Mouse (Mus musculus): Measurements from ENCODE around the gene Serpinc1. TPM values are rescaled to one million over a fixed set of nuclear protein-coding genes. Genes with fewer than 3 reads are reported as not detected.
A peak's percentile ranks its signal among the peaks of the same experiment; 100 is the strongest.

Serpinc1 gene
- polyA plus RNA-seq, 1 experiment from 2014 or later: 3.3 TPM

GRCm38 (mm10) chr1:161037599-161037998 lies 59.2 kb downstream of the Serpinc1 start:
- Histone ChIP-seq H3K4me1 (ENCODE audit: control insufficient read depth, insufficient read depth, low read length) (peaks cover 27% of the 10 kb centered on the region), H3K4me2 (ENCODE audit: low read length) (peak overlapping the region; percentile 49), H3K4me3 (ENCODE audit: low read depth, low read length) (peak overlapping the region; percentile 24), H3K36me3 (ENCODE audit: control insufficient read depth, insufficient read depth, low read length) (peaks cover 16% of the 10 kb centered on the region), H3K27me3 (ENCODE audit: control insufficient read depth, insufficient read depth, low read depth, low read length) (no peaks in the 10 kb centered on the region), H3K9me3 (replicated peaks; ENCODE audit: control insufficient read depth, low read length, poor library complexity, severe bottlenecking) (no peaks in the 10 kb centered on the region), H3K9ac (ENCODE audit: low read depth, low read length) (peak overlapping the region; percentile 49; the same call in 1 of the 2 replicates), H3K27ac (ENCODE audit: low read length) (no peak overlapping the region)
- WGBS: 28% methylated on average over 3 of the region's 3 CpGs
- ATAC-seq: no peak

- H3K4me3 ChIP-seq (ENCODE audit: low read depth, low read length): peak overlapping the region; percentile 24; the same call in 1 of the 2 replicates
- no peak overlapping the region for H3K27ac ChIP-seq (ENCODE audit: low read length)
- H3K9ac ChIP-seq (ENCODE audit: low read depth, low read length): no peak overlapping the region
- ATAC-seq: no peak
- H3K27me3 ChIP-seq (ENCODE audit: control insufficient read depth, insufficient read depth, low read depth, low read length): no peaks in the 10 kb centered on the region
- H3K4me1 ChIP-seq (ENCODE audit: control insufficient read depth, insufficient read depth, low read length): peaks cover 27% of the 10 kb centered on the region
- H3K9me3 ChIP-seq (replicated peaks; ENCODE audit: control insufficient read depth, low read length, poor library complexity, severe bottlenecking): no peaks in the 10 kb centered on the region
- peaks cover 16% of the 10 kb centered on the region for H3K36me3 ChIP-seq (ENCODE audit: control insufficient read depth, insufficient read depth, low read length)
- peak overlapping the region; percentile 49; the same call in 1 of the 2 replicates for H3K4me2 ChIP-seq (ENCODE audit: low read length)
- 42% methylated on average over 3 of the region's 3 CpGs for WGBS
These were observed 59.6 kb downstream of the Serpinc1 start for GRCm38 (mm10) chr1:161038004-161038403.

- Histone ChIP-seq H3K36me3 (ENCODE audit: control insufficient read depth, insufficient read depth, low read length) (peaks cover 16% of the 10 kb centered on the region), H3K27ac (ENCODE audit: low read length) (no peak overlapping the region), H3K9ac (ENCODE audit: low read depth, low read length) (no peak overlapping the region), H3K9me3 (replicated peaks; ENCODE audit: control insufficient read depth, low read length, poor library complexity, severe bottlenecking) (no peaks in the 10 kb centered on the region), H3K27me3 (ENCODE audit: control insufficient read depth, insufficient read depth, low read depth, low read length) (no peaks in the 10 kb centered on the region), H3K4me1 (ENCODE audit: control insufficient read depth, insufficient read depth, low read length) (peaks cover 19% of the 10 kb centered on the region), H3K4me2 (ENCODE audit: low read length) (no peak overlapping the region), H3K4me3 (ENCODE audit: low read depth, low read length) (no peak overlapping the region)
- 10% methylated on average over 3 of the region's 3 CpGs for WGBS
- no peak for ATAC-seq
These were observed 60.8 kb downstream of the Serpinc1 start for GRCm38 (mm10) chr1:161038968-161039721.

- ATAC-seq: no peak
These were observed 61.5 kb downstream of the Serpinc1 start for GRCm38 (mm10) chr1:161039741-161040425.

GRCm38 (mm10) chr1:161040426-161040770 lies 62.0 kb downstream of the Serpinc1 start:
- no peak overlapping the region for H3K4me3 ChIP-seq (ENCODE audit: low read depth, low read length)
- H3K27ac ChIP-seq (ENCODE audit: low read length): peak overlapping the region; percentile 52
- H3K27me3 ChIP-seq (ENCODE audit: control insufficient read depth, insufficient read depth, low read depth, low read length): no peaks in the 10 kb centered on the region
- no peak overlapping the region for H3K4me2 ChIP-seq (ENCODE audit: low read length)
- H3K4me1 ChIP-seq (ENCODE audit: control insufficient read depth, insufficient read depth, low read length): peaks cover 19% of the 10 kb centered on the region
- H3K9me3 ChIP-seq (replicated peaks; ENCODE audit: control insufficient read depth, low read length, poor library complexity, severe bottlenecking): no peaks in the 10 kb centered on the region
- H3K9ac ChIP-seq (ENCODE audit: low read depth, low read length): no peak overlapping the region
- WGBS: 43% methylated on average over 1 of the region's 1 CpGs
- no peak for ATAC-seq
- peaks cover 20% of the 10 kb centered on the region for H3K36me3 ChIP-seq (ENCODE audit: control insufficient read depth, insufficient read depth, low read length)

More at GRCm38 (mm10) chr1:161039741-161040425, 61.5 kb downstream of the Serpinc1 start:
- WGBS: 18% methylated on average over 3 of the region's 3 CpGs
- Histone ChIP-seq H3K4me3 (ENCODE audit: low read depth, low read length) (no peak overlapping the region), H3K27ac (ENCODE audit: low read length) (peak overlapping the region; percentile 52), H3K4me2 (ENCODE audit: low read length) (no peak overlapping the region), H3K36me3 (ENCODE audit: control insufficient read depth, insufficient read depth, low read length) (peaks cover 16% of the 10 kb centered on the region), H3K9ac (ENCODE audit: low read depth, low read length) (no peak overlapping the region), H3K4me1 (ENCODE audit: control insufficient read depth, insufficient read depth, low read length) (peaks cover 19% of the 10 kb centered on the region), H3K9me3 (replicated peaks; ENCODE audit: control insufficient read depth, low read length, poor library complexity, severe bottlenecking) (no peaks in the 10 kb centered on the region), H3K27me3 (ENCODE audit: control insufficient read depth, insufficient read depth, low read depth, low read length) (no peaks in the 10 kb centered on the region)

GRCm38 (mm10) chr1:161040855-161041254 lies 62.5 kb downstream of the Serpinc1 start:
- Histone ChIP-seq H3K9ac (ENCODE audit: low read depth, low read length) (no peak overlapping the region), H3K27ac (ENCODE audit: low read length) (no peak overlapping the region), H3K27me3 (ENCODE audit: control insufficient read depth, insufficient read depth, low read depth, low read length) (no peaks in the 10 kb centered on the region), H3K4me3 (ENCODE audit: low read depth, low read length) (no peak overlapping the region), H3K4me1 (ENCODE audit: control insufficient read depth, insufficient read depth, low read length) (peaks cover 19% of the 10 kb centered on the region), H3K9me3 (replicated peaks; ENCODE audit: control insufficient read depth, low read length, poor library complexity, severe bottlenecking) (no peaks in the 10 kb centered on the region), H3K36me3 (ENCODE audit: control insufficient read depth, insufficient read depth, low read length) (peaks cover 20% of the 10 kb centered on the region), H3K4me2 (ENCODE audit: low read length) (no peak overlapping the region)
- no peak for ATAC-seq

- Histone ChIP-seq H3K4me1 (ENCODE audit: control insufficient read depth, insufficient read depth, low read length) (peaks cover 18% of the 10 kb centered on the region), H3K9me3 (replicated peaks; ENCODE audit: control insufficient read depth, low read length, poor library complexity, severe bottlenecking) (no peaks in the 10 kb centered on the region), H3K4me2 (ENCODE audit: low read length) (no peak overlapping the region), H3K4me3 (ENCODE audit: low read depth, low read length) (no peak overlapping the region), H3K36me3 (ENCODE audit: control insufficient read depth, insufficient read depth, low read length) (peaks cover 26% of the 10 kb centered on the region), H3K9ac (ENCODE audit: low read depth, low read length) (no peak overlapping the region), H3K27me3 (ENCODE audit: control insufficient read depth, insufficient read depth, low read depth, low read length) (no peaks in the 10 kb centered on the region), H3K27ac (ENCODE audit: low read length) (no peak overlapping the region)
- WGBS: 93% methylated on average over 7 of the region's 7 CpGs
- ATAC-seq: no peak
These were observed 63.1 kb downstream of the Serpinc1 start for GRCm38 (mm10) chr1:161041261-161042020.

GRCm38 (mm10) chr1:161046972-161047371 lies 68.6 kb downstream of the Serpinc1 start:
- WGBS: 95% methylated on average over 3 of the region's 3 CpGs
- no peak overlapping the region for H3K4me3 ChIP-seq (ENCODE audit: low read depth, low read length)
- H3K36me3 ChIP-seq (ENCODE audit: control insufficient read depth, insufficient read depth, low read length): peaks cover 16% of the 10 kb centered on the region
- H3K27me3 ChIP-seq (ENCODE audit: control insufficient read depth, insufficient read depth, low read depth, low read length): no peaks in the 10 kb centered on the region
- ATAC-seq: no peak
- H3K9ac ChIP-seq (ENCODE audit: low read depth, low read length): no peak overlapping the region
- no peaks in the 10 kb centered on the region for H3K4me1 ChIP-seq (ENCODE audit: control insufficient read depth, insufficient read depth, low read length)
- H3K27ac ChIP-seq (ENCODE audit: low read length): no peak overlapping the region
- no peaks in the 10 kb centered on the region for H3K9me3 ChIP-seq (replicated peaks; ENCODE audit: control insufficient read depth, low read length, poor library complexity, severe bottlenecking)
- H3K4me2 ChIP-seq (ENCODE audit: low read length): no peak overlapping the region
